Mouse (Mus musculus) c-Kit-negative CD71-positive TER-119-positive erythroid progenitor cells, embryonic 14.5 days (primary cell): ENCODE measurements around the gene Wfikkn2.

Source experiments
- DNase-seq: peaks from one replicate; pipeline ENCODE4 v3.0.0-alpha.2; 2013; ENCODE audit warnings: low read depth, low spot score

The Wfikkn2 gene

GRCm38 (mm10) chr11:94265134-94265785 is 19.5 kb upstream of the Wfikkn2 start:
- no peak for DNase-seq

- peak; percentile 47 for DNase-seq
These were observed 16.0 kb upstream of the Wfikkn2 start for GRCm38 (mm10) chr11:94261585-94262370.

GRCm38 (mm10) chr11:94259814-94260213 is 14.0 kb upstream of the Wfikkn2 start:
- no peak for DNase-seq

GRCm38 (mm10) chr11:94257987-94258386 is 12.2 kb upstream of the Wfikkn2 start:
- no peak for DNase-seq

- DNase-seq, result no peak
These were observed 9.9 kb upstream of the Wfikkn2 start for GRCm38 (mm10) chr11:94255733-94256132.

- DNase-seq, result no peak
These were observed 7.9 kb upstream of the Wfikkn2 start for GRCm38 (mm10) chr11:94253691-94254090.

GRCm38 (mm10) chr11:94253156-94253555 is 7.4 kb upstream of the Wfikkn2 start:
- no peak for DNase-seq

GRCm38 (mm10) chr11:94246789-94247061 is 920 bp upstream of the Wfikkn2 start:
- no peak for DNase-seq

GRCm38 (mm10) chr11:94244385-94244784 is 1.4 kb downstream of the Wfikkn2 start:
- no peak for DNase-seq

GRCm38 (mm10) chr11:94243422-94244180 is 2.2 kb downstream of the Wfikkn2 start:
- no peak for DNase-seq

- DNase-seq, result no peak
These were observed 2.9 kb downstream of the Wfikkn2 start for GRCm38 (mm10) chr11:94242760-94243421.

GRCm38 (mm10) chr11:94239706-94240105 is 6.1 kb downstream of the Wfikkn2 start:
- DNase-seq, result no peak

GRCm38 (mm10) chr11:94238786-94239185 is 7.0 kb downstream of the Wfikkn2 start:
- no peak for DNase-seq

- DNase-seq, result peak; percentile 71
These were observed 9.7 kb downstream of the Wfikkn2 start for GRCm38 (mm10) chr11:94236074-94236473.

GRCm38 (mm10) chr11:94234857-94235256 is 10.9 kb downstream of the Wfikkn2 start:
- DNase-seq, result no peak

- DNase-seq, result no peak
These were observed 11.4 kb downstream of the Wfikkn2 start for GRCm38 (mm10) chr11:94234380-94234779.

- no peak for DNase-seq
These were observed 12.4 kb downstream of the Wfikkn2 start for GRCm38 (mm10) chr11:94233405-94233804.

- no peak for DNase-seq
These were observed 13.8 kb downstream of the Wfikkn2 start for GRCm38 (mm10) chr11:94231821-94232552.

- DNase-seq, result no peak
These were observed 15.6 kb downstream of the Wfikkn2 start for GRCm38 (mm10) chr11:94230244-94230643.

GRCm38 (mm10) chr11:94229207-94229960 is 16.4 kb downstream of the Wfikkn2 start:
- no peak for DNase-seq

GRCm38 (mm10) chr11:94228416-94228815 is 17.4 kb downstream of the Wfikkn2 start:
- no peak for DNase-seq
